Mouse (Mus musculus): ENCODE data around the gene Fam107b. TPM values are rescaled to one million over a fixed set of nuclear protein-coding genes. Genes with fewer than 3 reads are reported as not detected.

Fam107b gene
- polyA plus RNA-seq, 1 experiment from 2014 or later = 21.8 TPM

- no peaks in the 10 kb centered on the region for H3K27me3 ChIP-seq (replicated peaks; ENCODE audit: control insufficient read depth, insufficient read depth, low read length)
- no peak for ATAC-seq
- no peaks in the 10 kb centered on the region for H3K9me3 ChIP-seq (ENCODE audit: control insufficient read depth)
- no peak overlapping the region for H3K27ac ChIP-seq (ENCODE audit: low read depth, low read length)
- no peaks in the 10 kb centered on the region for H3K4me1 ChIP-seq (replicated peaks; ENCODE audit: control insufficient read depth, insufficient read depth, low read length)
- no peaks in the 10 kb centered on the region for H3K36me3 ChIP-seq (ENCODE audit: control insufficient read depth, insufficient read depth)
- no peak overlapping the region for H3K4me2 ChIP-seq (replicated peaks; ENCODE audit: low read depth)
- H3K4me3 ChIP-seq (ENCODE audit: low read depth, low read length) = no peak overlapping the region
- no peak for TF ChIP-seq CTCF (IDR thresholded peaks at IDR 0.05; ENCODE audit: low read depth)
- no peak overlapping the region for H3K9ac ChIP-seq (ENCODE audit: low read depth, low read length)
- 50% methylated on average over 5 of the region's 5 CpGs for WGBS
Measured at GRCm38 (mm10) chr2:3659300-3659910, 89.1 kb downstream of the Fam107b start.

GRCm38 (mm10) chr2:3664086-3664485 is 93.8 kb downstream of the Fam107b start:
- Histone ChIP-seq H3K27me3 (replicated peaks; ENCODE audit: control insufficient read depth, insufficient read depth, low read length) (no peaks in the 10 kb centered on the region), H3K9ac (ENCODE audit: low read depth, low read length) (no peak overlapping the region)
- ATAC-seq = no peak

GRCm38 (mm10) chr2:3668682-3669081 is 98.4 kb downstream of the Fam107b start:
- no peaks in the 10 kb centered on the region for H3K27me3 ChIP-seq (replicated peaks; ENCODE audit: control insufficient read depth, insufficient read depth, low read length)
- WGBS = 67% methylated on average over 3 of the region's 3 CpGs
- no peaks in the 10 kb centered on the region for H3K36me3 ChIP-seq (ENCODE audit: control insufficient read depth, insufficient read depth)
- H3K9ac ChIP-seq (ENCODE audit: low read depth, low read length) = no peak overlapping the region
- no peaks in the 10 kb centered on the region for H3K4me1 ChIP-seq (replicated peaks; ENCODE audit: control insufficient read depth, insufficient read depth, low read length)
- H3K4me3 ChIP-seq (ENCODE audit: low read depth, low read length) = no peak overlapping the region
- no peak for ATAC-seq
- TF ChIP-seq CTCF (IDR thresholded peaks at IDR 0.05; ENCODE audit: low read depth) = no peak
- H3K4me2 ChIP-seq (replicated peaks; ENCODE audit: low read depth) = no peak overlapping the region
- no peaks in the 10 kb centered on the region for H3K9me3 ChIP-seq (ENCODE audit: control insufficient read depth)
- H3K27ac ChIP-seq (ENCODE audit: low read depth, low read length) = no peak overlapping the region

More at GRCm38 (mm10) chr2:3664086-3664485, 93.8 kb downstream of the Fam107b start:
- Histone ChIP-seq H3K9me3 (ENCODE audit: control insufficient read depth) (no peaks in the 10 kb centered on the region), H3K36me3 (ENCODE audit: control insufficient read depth, insufficient read depth) (no peaks in the 10 kb centered on the region), H3K4me2 (replicated peaks; ENCODE audit: low read depth) (no peak overlapping the region), H3K4me3 (ENCODE audit: low read depth, low read length) (no peak overlapping the region), H3K4me1 (replicated peaks; ENCODE audit: control insufficient read depth, insufficient read depth, low read length) (no peaks in the 10 kb centered on the region), H3K27ac (ENCODE audit: low read depth, low read length) (no peak overlapping the region)
- no peak for TF ChIP-seq CTCF (IDR thresholded peaks at IDR 0.05; ENCODE audit: low read depth)
- 44% methylated on average over 6 of the region's 6 CpGs for WGBS

GRCm38 (mm10) chr2:3669646-3670045 is 99.4 kb downstream of the Fam107b start:
- no peak for ATAC-seq
- 60% methylated on average over 2 of the region's 2 CpGs for WGBS
- H3K9me3 ChIP-seq (ENCODE audit: control insufficient read depth) = no peaks in the 10 kb centered on the region
- TF ChIP-seq CTCF (IDR thresholded peaks at IDR 0.05; ENCODE audit: low read depth) = no peak
- no peaks in the 10 kb centered on the region for H3K36me3 ChIP-seq (ENCODE audit: control insufficient read depth, insufficient read depth)
- H3K27ac ChIP-seq (ENCODE audit: low read depth, low read length) = no peak overlapping the region
- H3K9ac ChIP-seq (ENCODE audit: low read depth, low read length) = no peak overlapping the region
- H3K4me1 ChIP-seq (replicated peaks; ENCODE audit: control insufficient read depth, insufficient read depth, low read length) = no peaks in the 10 kb centered on the region
- no peaks in the 10 kb centered on the region for H3K27me3 ChIP-seq (replicated peaks; ENCODE audit: control insufficient read depth, insufficient read depth, low read length)
- H3K4me3 ChIP-seq (ENCODE audit: low read depth, low read length) = no peak overlapping the region
- H3K4me2 ChIP-seq (replicated peaks; ENCODE audit: low read depth) = no peak overlapping the region

- WGBS = 46% methylated on average over 5 of the region's 5 CpGs
- no peak overlapping the region for H3K9ac ChIP-seq (ENCODE audit: low read depth, low read length)
- no peak for ATAC-seq
- no peaks in the 10 kb centered on the region for H3K9me3 ChIP-seq (ENCODE audit: control insufficient read depth)
- no peak for TF ChIP-seq CTCF (IDR thresholded peaks at IDR 0.05; ENCODE audit: low read depth)
- no peaks in the 10 kb centered on the region for H3K4me1 ChIP-seq (replicated peaks; ENCODE audit: control insufficient read depth, insufficient read depth, low read length)
- no peak overlapping the region for H3K4me2 ChIP-seq (replicated peaks; ENCODE audit: low read depth)
- H3K4me3 ChIP-seq (ENCODE audit: low read depth, low read length) = no peak overlapping the region
- no peaks in the 10 kb centered on the region for H3K27me3 ChIP-seq (replicated peaks; ENCODE audit: control insufficient read depth, insufficient read depth, low read length)
- no peaks in the 10 kb centered on the region for H3K36me3 ChIP-seq (ENCODE audit: control insufficient read depth, insufficient read depth)
- H3K27ac ChIP-seq (ENCODE audit: low read depth, low read length) = no peak overlapping the region
Measured at GRCm38 (mm10) chr2:3672654-3673367, 102.5 kb downstream of the Fam107b start.

- Histone ChIP-seq H3K9me3 (ENCODE audit: control insufficient read depth) (no peaks in the 10 kb centered on the region), H3K27ac (ENCODE audit: low read depth, low read length) (no peak overlapping the region), H3K4me2 (replicated peaks; ENCODE audit: low read depth) (no peak overlapping the region), H3K4me1 (replicated peaks; ENCODE audit: control insufficient read depth, insufficient read depth, low read length) (no peaks in the 10 kb centered on the region), H3K9ac (ENCODE audit: low read depth, low read length) (no peak overlapping the region), H3K36me3 (ENCODE audit: control insufficient read depth, insufficient read depth) (no peaks in the 10 kb centered on the region), H3K27me3 (replicated peaks; ENCODE audit: control insufficient read depth, insufficient read depth, low read length) (no peaks in the 10 kb centered on the region), H3K4me3 (ENCODE audit: low read depth, low read length) (no peak overlapping the region)
- no peak for ATAC-seq
- TF ChIP-seq CTCF (IDR thresholded peaks at IDR 0.05; ENCODE audit: low read depth) = no peak
- 80% methylated on average over 1 of the region's 1 CpGs for WGBS
Measured at GRCm38 (mm10) chr2:3675481-3675880, 105.2 kb downstream of the Fam107b start.
